Mouse (Mus musculus): ENCODE results near the gene Cdca3. TPM values are rescaled to one million over a fixed set of nuclear protein-coding genes. Genes with fewer than 3 reads are reported as not detected.

Cdca3 gene
- 0.58 TPM for polyA plus RNA-seq (2014; fragmentation: Illumina TruSeq; extraction: RNeasy Lipid Tissue Mini Kit (QIAGEN cat#74804); ENCODE audit: low read depth, low replicate concordance)

GRCm38 (mm10) chr6:124828868-124829798, at the start of gene Cdca3, which contains the start of gene Usp5:
TSS of gene Cdca3 (plus strand) at chr6:124829547.
TSS of gene Usp5 (minus strand) at chr6:124829484.

GRCm38 (mm10) chr6:124808358-124809012, 20.9 kb upstream of the Cdca3 start, which contains the start of gene Spsb2:
TSS of gene Spsb2 (plus strand) at chr6:124808661.

GRCm38 (mm10) chr6:124813933-124814332, 15.4 kb upstream of the Cdca3 start, which contains the start of gene Tpi1:
TSS of gene Tpi1 (minus strand) at chr6:124814296.

GRCm38 (mm10) chr6:124840241-124841167, 11.2 kb downstream of the Cdca3 start, which contains the start of gene Gnb3:
TSS of gene Gnb3 (minus strand) at chr6:124840275.

GRCm38 (mm10) chr6:124856916-124857839, 27.8 kb downstream of the Cdca3 start, which contains the start of gene P3h3:
TSS of gene P3h3 (minus strand) at chr6:124857752.

GRCm38 (mm10) chr6:124863658-124864298, 34.4 kb downstream of the Cdca3 start, which contains the start of gene Gpr162:
TSS of gene Gpr162 (minus strand) at chr6:124863983.

Other genes with a start within 250 kb of the Cdca3 start
- gene C1s2, start 193.5 kb upstream of the Cdca3 start, polyA plus RNA-seq (2014; fragmentation: Illumina TruSeq; extraction: RNeasy Lipid Tissue Mini Kit (QIAGEN cat#74804); ENCODE audit: low read depth, low replicate concordance): not detected
- gene Lpcat3, start 166.5 kb upstream of the Cdca3 start, polyA plus RNA-seq (2014; fragmentation: Illumina TruSeq; extraction: RNeasy Lipid Tissue Mini Kit (QIAGEN cat#74804); ENCODE audit: low read depth, low replicate concordance): 38.0 TPM
- gene Emg1, start 117.4 kb upstream of the Cdca3 start, polyA plus RNA-seq (2014; fragmentation: Illumina TruSeq; extraction: RNeasy Lipid Tissue Mini Kit (QIAGEN cat#74804); ENCODE audit: low read depth, low replicate concordance): 95.4 TPM
- gene Phb2, start 117.2 kb upstream of the Cdca3 start, polyA plus RNA-seq (2014; fragmentation: Illumina TruSeq; extraction: RNeasy Lipid Tissue Mini Kit (QIAGEN cat#74804); ENCODE audit: low read depth, low replicate concordance): 219 TPM
- gene Ptpn6, start 90.8 kb upstream of the Cdca3 start, polyA plus RNA-seq (2014; fragmentation: Illumina TruSeq; extraction: RNeasy Lipid Tissue Mini Kit (QIAGEN cat#74804); ENCODE audit: low read depth, low replicate concordance): 4.0 TPM
- 240 TPM for gene Grcc10, start 88.2 kb upstream of the Cdca3 start, polyA plus RNA-seq (2014; fragmentation: Illumina TruSeq; extraction: RNeasy Lipid Tissue Mini Kit (QIAGEN cat#74804); ENCODE audit: low read depth, low replicate concordance)
- gene Gm45234, start 73.5 kb upstream of the Cdca3 start, polyA plus RNA-seq (2014; fragmentation: Illumina TruSeq; extraction: RNeasy Lipid Tissue Mini Kit (QIAGEN cat#74804); ENCODE audit: low read depth, low replicate concordance): not detected
- gene Atn1, start 73.0 kb upstream of the Cdca3 start, polyA plus RNA-seq (2014; fragmentation: Illumina TruSeq; extraction: RNeasy Lipid Tissue Mini Kit (QIAGEN cat#74804); ENCODE audit: low read depth, low replicate concordance): 24.6 TPM
- gene Eno2, start 59.9 kb upstream of the Cdca3 start, polyA plus RNA-seq (2014; fragmentation: Illumina TruSeq; extraction: RNeasy Lipid Tissue Mini Kit (QIAGEN cat#74804); ENCODE audit: low read depth, low replicate concordance): 1.6 TPM
- 2.5 TPM for gene Lrrc23, start 49.8 kb upstream of the Cdca3 start, polyA plus RNA-seq (2014; fragmentation: Illumina TruSeq; extraction: RNeasy Lipid Tissue Mini Kit (QIAGEN cat#74804); ENCODE audit: low read depth, low replicate concordance)
- 3.0 TPM for gene Spsb2, start 20.9 kb upstream of the Cdca3 start, polyA plus RNA-seq (2014; fragmentation: Illumina TruSeq; extraction: RNeasy Lipid Tissue Mini Kit (QIAGEN cat#74804); ENCODE audit: low read depth, low replicate concordance)
- 811 TPM for gene Tpi1, start 15.3 kb upstream of the Cdca3 start, polyA plus RNA-seq (2014; fragmentation: Illumina TruSeq; extraction: RNeasy Lipid Tissue Mini Kit (QIAGEN cat#74804); ENCODE audit: low read depth, low replicate concordance)
- 65.2 TPM for gene Usp5, start 63 bp upstream of the Cdca3 start, polyA plus RNA-seq (2014; fragmentation: Illumina TruSeq; extraction: RNeasy Lipid Tissue Mini Kit (QIAGEN cat#74804); ENCODE audit: low read depth, low replicate concordance)
- 11.1 TPM for gene Gnb3, start 10.7 kb downstream of the Cdca3 start, polyA plus RNA-seq (2014; fragmentation: Illumina TruSeq; extraction: RNeasy Lipid Tissue Mini Kit (QIAGEN cat#74804); ENCODE audit: low read depth, low replicate concordance)
- 17.8 TPM for gene P3h3, start 28.2 kb downstream of the Cdca3 start, polyA plus RNA-seq (2014; fragmentation: Illumina TruSeq; extraction: RNeasy Lipid Tissue Mini Kit (QIAGEN cat#74804); ENCODE audit: low read depth, low replicate concordance)
- 1.1 TPM for gene Gpr162, start 34.4 kb downstream of the Cdca3 start, polyA plus RNA-seq (2014; fragmentation: Illumina TruSeq; extraction: RNeasy Lipid Tissue Mini Kit (QIAGEN cat#74804); ENCODE audit: low read depth, low replicate concordance)
- gene Cd4, start 58.7 kb downstream of the Cdca3 start, polyA plus RNA-seq (2014; fragmentation: Illumina TruSeq; extraction: RNeasy Lipid Tissue Mini Kit (QIAGEN cat#74804); ENCODE audit: low read depth, low replicate concordance): 0.42 TPM
- 1.6 TPM for gene Lag3, start 82.2 kb downstream of the Cdca3 start, polyA plus RNA-seq (2014; fragmentation: Illumina TruSeq; extraction: RNeasy Lipid Tissue Mini Kit (QIAGEN cat#74804); ENCODE audit: low read depth, low replicate concordance)
- gene Ptms, start 90.6 kb downstream of the Cdca3 start, polyA plus RNA-seq (2014; fragmentation: Illumina TruSeq; extraction: RNeasy Lipid Tissue Mini Kit (QIAGEN cat#74804); ENCODE audit: low read depth, low replicate concordance): 217 TPM
- 190 TPM for gene Mlf2, start 101.8 kb downstream of the Cdca3 start, polyA plus RNA-seq (2014; fragmentation: Illumina TruSeq; extraction: RNeasy Lipid Tissue Mini Kit (QIAGEN cat#74804); ENCODE audit: low read depth, low replicate concordance)
- gene Cops7a, start 136.0 kb downstream of the Cdca3 start, polyA plus RNA-seq (2014; fragmentation: Illumina TruSeq; extraction: RNeasy Lipid Tissue Mini Kit (QIAGEN cat#74804); ENCODE audit: low read depth, low replicate concordance): 103 TPM
- 0.86 TPM for gene Pianp, start 167.1 kb downstream of the Cdca3 start, polyA plus RNA-seq (2014; fragmentation: Illumina TruSeq; extraction: RNeasy Lipid Tissue Mini Kit (QIAGEN cat#74804); ENCODE audit: low read depth, low replicate concordance)
- gene Zfp384, start 179.6 kb downstream of the Cdca3 start, polyA plus RNA-seq (2014; fragmentation: Illumina TruSeq; extraction: RNeasy Lipid Tissue Mini Kit (QIAGEN cat#74804); ENCODE audit: low read depth, low replicate concordance): 26.3 TPM
- 36.6 TPM for gene Ing4, start 210.2 kb downstream of the Cdca3 start, polyA plus RNA-seq (2014; fragmentation: Illumina TruSeq; extraction: RNeasy Lipid Tissue Mini Kit (QIAGEN cat#74804); ENCODE audit: low read depth, low replicate concordance)
- gene Acrbp, start 220.1 kb downstream of the Cdca3 start, polyA plus RNA-seq (2014; fragmentation: Illumina TruSeq; extraction: RNeasy Lipid Tissue Mini Kit (QIAGEN cat#74804); ENCODE audit: low read depth, low replicate concordance): 9.2 TPM
- not detected for gene Lpar5, start 238.4 kb downstream of the Cdca3 start, polyA plus RNA-seq (2014; fragmentation: Illumina TruSeq; extraction: RNeasy Lipid Tissue Mini Kit (QIAGEN cat#74804); ENCODE audit: low read depth, low replicate concordance)